Mouse (Mus musculus): ENCODE data around the gene Fam214a.

GRCm38 (mm10) chr9:74988893-74989460 is 36.3 kb downstream of the Fam214a start:
- TF ChIP-seq CTCF (IDR thresholded peaks at IDR 0.05; ENCODE audit: borderline replicate concordance, insufficient read depth, low read length) (no peak), POLR2A (IDR thresholded peaks at IDR 0.05; ENCODE audit: low read depth, low read length) (no peak)

Measured in embryonic fibroblast, embryonic 13.5 days (primary cell).